Mouse (Mus musculus) effector memory CD4-positive, alpha-beta T cell, adult 7 months (primary cell): Measurements from ENCODE around the gene Chadl. TPM values are rescaled to one million over a fixed set of nuclear protein-coding genes. Genes with fewer than 3 reads are reported as not detected.

Experiments
- polyA plus RNA-seq: library from polyadenylated mRNA; unstranded; fragments of 100-300 nt; shearing (Covaris generic); gene quantifications from one replicate; pipeline ENCODE4 v1.2.1, GENCODE M21; 2017

Chadl gene
- polyA plus RNA-seq = 0.32 TPM

GRCm38 (mm10) chr15:81697175-81697574 lies at the start of gene Chadl:
Gene Chadl, minus strand, starts transcription at chr15:81697287.

GRCm38 (mm10) chr15:81744992-81745600 lies 48.0 kb upstream of the Chadl start, which contains the start of the genes Zc3h7b and Rangap1:
Gene Zc3h7b, plus strand, starts transcription at chr15:81745057.
Gene Rangap1, minus strand, starts transcription at chr15:81745530.

GRCm38 (mm10) chr15:81663697-81664561 lies 33.2 kb downstream of the Chadl start, which contains the start of gene L3mbtl2:
Gene L3mbtl2, plus strand, starts transcription at chr15:81663889.

Other genes with a start within 250 kb of the Chadl start
- gene Rbx1, start 231.0 kb downstream of the Chadl start, polyA plus RNA-seq = 271 TPM
- gene Ep300, start 111.9 kb downstream of the Chadl start, polyA plus RNA-seq = 34.3 TPM
- gene L3mbtl2, start 33.4 kb downstream of the Chadl start, polyA plus RNA-seq = 25.9 TPM
- 3.7 TPM for gene Zc3h7b, start 47.8 kb upstream of the Chadl start, polyA plus RNA-seq
- 68.9 TPM for gene Rangap1, start 48.2 kb upstream of the Chadl start, polyA plus RNA-seq
- gene Tef, start 105.1 kb upstream of the Chadl start, polyA plus RNA-seq = 31.5 TPM
- 345 TPM for gene Tob2, start 161.5 kb upstream of the Chadl start, polyA plus RNA-seq
- 63.5 TPM for gene Phf5a, start 174.6 kb upstream of the Chadl start, polyA plus RNA-seq
- 114 TPM for gene Aco2, start 175.0 kb upstream of the Chadl start, polyA plus RNA-seq
- 33.6 TPM for gene Polr3h, start 229.0 kb upstream of the Chadl start, polyA plus RNA-seq
- gene Csdc2, start 239.5 kb upstream of the Chadl start, polyA plus RNA-seq = 0.16 TPM